Mouse (Mus musculus) neural tube, embryonic 11.5 days (tissue): ENCODE data around the gene Bmp4. TPM values are rescaled to one million over a fixed set of nuclear protein-coding genes. Genes with fewer than 3 reads are reported as not detected.

ENCODE experiments used
- ATAC-seq: fragments of 200-750 bp; cut with Nextera tagmentation; 2 replicates; pipeline ENCODE4 v1.8.0; 2017; ENCODE audit warnings: moderate number of reproducible peaks, mild to moderate bottlenecking, moderate TSS enrichment, moderate library complexity; ENCODE audit not compliant: insufficient read depth, low FRiP score, low TSS enrichment
- DNase-seq: peaks from one replicate; pipeline ENCODE4 v3.0.0-alpha.2; 2015; ENCODE audit warnings: low spot score
- H3K27ac ChIP-seq: fragments of 300-500 bp; sonication (generic); 2 replicates; pipeline ENCODE4 v1.5.1; 2014; ENCODE audit warnings: low read depth, mild to moderate bottlenecking, low read length
- H3K27me3 ChIP-seq: fragments of 300-500 bp; sonication (generic); 2 replicates; pipeline ENCODE4 v1.6.1; 2014; ENCODE audit warnings: mild to moderate bottlenecking, low read length, mixed read lengths; ENCODE audit not compliant: control insufficient read depth, insufficient read depth
- H3K36me3 ChIP-seq: fragments of 300-500 bp; sonication (generic); 2 replicates; pipeline ENCODE4 v1.6.1; 2014; ENCODE audit warnings: mild to moderate bottlenecking, low read length, moderate library complexity, mixed read lengths; ENCODE audit not compliant: control insufficient read depth, insufficient read depth
- H3K4me1 ChIP-seq: fragments of 300-500 bp; sonication (generic); 2 replicates; pipeline ENCODE4 v1.6.1; 2014; ENCODE audit warnings: low read length, mixed read lengths; ENCODE audit not compliant: control insufficient read depth, insufficient read depth
- H3K4me2 ChIP-seq: fragments of 300-500 bp; sonication (generic); 2 replicates; pipeline ENCODE4 v1.6.1; 2014; ENCODE audit warnings: low read depth, mild to moderate bottlenecking, moderate library complexity
- H3K4me3 ChIP-seq: fragments of 300-500 bp; sonication (generic); 2 replicates; pipeline ENCODE4 v1.5.1; 2014; ENCODE audit warnings: low read depth, low read length
- H3K9ac ChIP-seq: fragments of 300-500 bp; sonication (generic); 2 replicates; pipeline ENCODE4 v1.6.1; 2014; ENCODE audit warnings: mild to moderate bottlenecking, low read length
- H3K9me3 ChIP-seq: fragments of 300-500 bp; sonication (generic); 2 replicates; pipeline ENCODE4 v1.6.1; 2016; ENCODE audit warnings: low read length; ENCODE audit not compliant: control insufficient read depth
- WGBS: fragments of 180-500 bp; shearing (Covaris S2); extraction: QIAGEN DNeasy Blood & Tissue Kit; methylation state at CpG from one replicate; pipeline ENCODE4 v1.1.7; 2014; 5-methylcytosine and 5-hydroxymethylcytosine counted together
- polyA plus RNA-seq: library from polyadenylated mRNA; unstranded; fragments of >200 nt; fragmentation: Nextera tagmentation; extraction: Ambion mirVana; gene quantifications from 2 replicates; pipeline ENCODE4 v1.2.1, GENCODE M21; 2014

The Bmp4 gene
- polyA plus RNA-seq, 1 experiment from 2014 or later = 21.2 TPM

- H3K4me2 ChIP-seq = peak overlapping the region; percentile 79
- under 1% methylated on average over 27 of the region's 27 CpGs for WGBS
- peak overlapping the region; percentile 55 for H3K4me3 ChIP-seq
- H3K9me3 ChIP-seq = no peaks in the 10 kb centered on the region
- no peak overlapping the region for H3K27ac ChIP-seq
- ATAC-seq (no peak), DNase-seq (peak; percentile 70)
- H3K36me3 ChIP-seq = no peaks in the 10 kb centered on the region
- no peak overlapping the region for H3K9ac ChIP-seq
- peaks cover 8% of the 10 kb centered on the region for H3K4me1 ChIP-seq
- H3K27me3 ChIP-seq = peaks cover 50% of the 10 kb centered on the region
Measured at GRCm38 (mm10) chr14:46388636-46389035, 1.8 kb downstream of the Bmp4 start.

GRCm38 (mm10) chr14:46387821-46388481 is 2.5 kb downstream of the Bmp4 start:
- Histone ChIP-seq H3K27me3 (peaks cover 50% of the 10 kb centered on the region), H3K4me1 (peaks cover 8% of the 10 kb centered on the region), H3K27ac (0 out of 2 replicates have a peak overlapping the region, but pooled peaks have one; percentile 49), H3K36me3 (no peaks in the 10 kb centered on the region), H3K9ac (peak overlapping the region; percentile 49), H3K4me3 (peak overlapping the region; percentile 55), H3K4me2 (peak overlapping the region; percentile 79), H3K9me3 (no peaks in the 10 kb centered on the region)
- WGBS = under 1% methylated on average over 40 of the region's 41 CpGs
- DNase-seq (peak; percentile 68), ATAC-seq (0 out of 2 replicates have a peak, but pooled peaks have one; percentile 2)

- DNase-seq (peak; percentile 87), ATAC-seq (peak; percentile 86)
- H3K27me3 ChIP-seq = peaks cover 50% of the 10 kb centered on the region
- peak overlapping the region; percentile 79 for H3K4me2 ChIP-seq
- H3K36me3 ChIP-seq = no peaks in the 10 kb centered on the region
- WGBS = under 1% methylated on average over 27 of the region's 27 CpGs
- peaks cover 8% of the 10 kb centered on the region for H3K4me1 ChIP-seq
- H3K27ac ChIP-seq = 0 out of 2 replicates have a peak overlapping the region, but pooled peaks have one; percentile 49
- peak overlapping the region; percentile 49 for H3K9ac ChIP-seq
- peak overlapping the region; percentile 55 for H3K4me3 ChIP-seq
- no peaks in the 10 kb centered on the region for H3K9me3 ChIP-seq
Measured at GRCm38 (mm10) chr14:46387357-46387671, 3.2 kb downstream of the Bmp4 start.

GRCm38 (mm10) chr14:46386478-46387356 is 3.8 kb downstream of the Bmp4 start:
- no peaks in the 10 kb centered on the region for H3K36me3 ChIP-seq
- peak overlapping the region; percentile 79 for H3K4me2 ChIP-seq
- H3K9ac ChIP-seq = no peak overlapping the region
- peak overlapping the region; percentile 55 for H3K4me3 ChIP-seq
- ATAC-seq (peak; percentile 36; the same call in 1 of the 2 replicates), DNase-seq (no peak)
- no peaks in the 10 kb centered on the region for H3K9me3 ChIP-seq
- H3K27me3 ChIP-seq = peaks cover 50% of the 10 kb centered on the region
- peaks cover 8% of the 10 kb centered on the region for H3K4me1 ChIP-seq
- WGBS = under 1% methylated on average over 26 of the region's 28 CpGs
- 0 out of 2 replicates have a peak overlapping the region, but pooled peaks have one; percentile 10 for H3K27ac ChIP-seq

- no peak overlapping the region for H3K27ac ChIP-seq
- H3K27me3 ChIP-seq = peaks cover 52% of the 10 kb centered on the region
- no peaks in the 10 kb centered on the region for H3K36me3 ChIP-seq
- H3K4me1 ChIP-seq = peaks cover 8% of the 10 kb centered on the region
- peak overlapping the region; percentile 35; the same call in 1 of the 2 replicates for H3K9ac ChIP-seq
- H3K9me3 ChIP-seq = no peaks in the 10 kb centered on the region
- peak; percentile 48 for DNase-seq
- WGBS = under 1% methylated on average over 39 of the region's 39 CpGs
- H3K4me2 ChIP-seq = peak overlapping the region; percentile 79
- peak overlapping the region; percentile 55 for H3K4me3 ChIP-seq
- ATAC-seq = no peak
Measured at GRCm38 (mm10) chr14:46385701-46386477, 4.6 kb downstream of the Bmp4 start.

GRCm38 (mm10) chr14:46384946-46385691 is 5.3 kb downstream of the Bmp4 start:
- Histone ChIP-seq H3K4me2 (peak overlapping the region; percentile 79), H3K27ac (no peak overlapping the region), H3K9ac (peak overlapping the region; percentile 35; the same call in 1 of the 2 replicates), H3K4me3 (peak overlapping the region; percentile 55), H3K27me3 (peaks cover 44% of the 10 kb centered on the region), H3K36me3 (no peaks in the 10 kb centered on the region), H3K4me1 (peaks cover 5% of the 10 kb centered on the region; the same call in 1 of the 2 replicates), H3K9me3 (no peaks in the 10 kb centered on the region)
- peak; percentile 35 for DNase-seq
- ATAC-seq = no peak
- 9% methylated on average over 14 of the region's 14 CpGs for WGBS

GRCm38 (mm10) chr14:46381457-46381856 is 9.0 kb downstream of the Bmp4 start:
- Histone ChIP-seq H3K4me1 (peaks cover 5% of the 10 kb centered on the region; the same call in 1 of the 2 replicates), H3K27me3 (peaks cover 23% of the 10 kb centered on the region), H3K9ac (no peak overlapping the region), H3K27ac (no peak overlapping the region), H3K4me3 (no peak overlapping the region), H3K4me2 (no peak overlapping the region), H3K36me3 (no peaks in the 10 kb centered on the region), H3K9me3 (no peaks in the 10 kb centered on the region)
- 46% methylated on average over 6 of the region's 6 CpGs for WGBS
- DNase-seq = no peak
- ATAC-seq = no peak

GRCm38 (mm10) chr14:46380286-46380721 is 10.2 kb downstream of the Bmp4 start:
- no peak overlapping the region for H3K9ac ChIP-seq

More at GRCm38 (mm10) chr14:46380286-46380721, 10.2 kb downstream of the Bmp4 start:
- Histone ChIP-seq H3K27me3 (peaks cover 17% of the 10 kb centered on the region), H3K27ac (no peak overlapping the region), H3K4me2 (peak overlapping the region; percentile 43), H3K36me3 (no peaks in the 10 kb centered on the region), H3K4me3 (no peak overlapping the region), H3K4me1 (no peaks in the 10 kb centered on the region), H3K9me3 (no peaks in the 10 kb centered on the region)
- WGBS = 6% methylated on average over 30 of the region's 31 CpGs
- DNase-seq (peak; percentile 37), ATAC-seq (peak; percentile 65)
